Mouse (Mus musculus): ENCODE measurements around the gene Arhgap32.

- no peak for TF ChIP-seq CTCF (IDR thresholded peaks at IDR 0.05; ENCODE audit: low read depth)
- no peak for TF ChIP-seq EP300 (optimal IDR thresholded peaks at IDR 0.05)
Observed at GRCm38 (mm10) chr9:32238899-32239298, 123.0 kb downstream of the Arhgap32 start.
